In the genomic region with DNA sequence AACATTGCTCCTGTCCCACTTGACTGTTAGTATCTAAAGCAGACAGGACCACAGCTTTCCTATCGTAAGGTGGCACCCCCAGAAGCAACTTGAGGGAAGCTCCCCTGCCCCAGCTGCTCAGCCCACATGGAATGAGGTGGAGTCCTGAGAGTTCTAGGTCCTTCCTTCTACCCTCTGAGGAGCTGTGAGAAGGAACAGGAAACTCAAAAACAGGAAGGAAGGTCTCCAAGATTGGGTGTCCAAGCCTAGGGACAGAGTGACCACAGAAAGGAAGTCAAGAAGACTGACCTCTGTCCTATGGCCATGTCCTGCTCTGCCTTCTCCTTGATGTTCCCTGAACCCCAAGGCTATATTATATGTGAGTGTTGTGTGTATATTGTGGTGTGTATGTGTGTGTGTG, we compare ENCODE assay signal across 12 mouse cellular contexts.
"Had no signal": no experiment of that assay in that cellular context is flagged by ENCODE, and none has a peak within 500 bp of the region (broad histone marks: within the 10 kb centered on the region; RNA-seq: fewer than 3 reads in every experiment).

No protein-coding gene starts in this region.

- H3K9me3 ChIP-seq: limb, embryonic 10.5 days; midbrain, embryonic 12.5 days; neural tube, embryonic 15.5 days had no signal

- ATAC-seq: lung, postnatal 0 days had no signal

- H3K27ac ChIP-seq: left cerebral cortex, adult 2 months; limb, embryonic 10.5 days; liver, embryonic 14.5 days; midbrain, embryonic 12.5 days; neural tube, embryonic 15.5 days had no signal

- H3K4me3 ChIP-seq: left cerebral cortex, adult 2 months; limb, embryonic 10.5 days; midbrain, embryonic 12.5 days; myocyte; neural tube, embryonic 15.5 days had no signal

- DNase-seq: kidney, adult 18-20 months; kidney, postnatal 14 days; lung, adult 2 months; thymus, adult 18-20 months; thymus, postnatal 14 days had no signal

- H3K36me3 ChIP-seq: limb, embryonic 10.5 days; midbrain, embryonic 12.5 days; neural tube, embryonic 15.5 days had no signal

- H3K4me2 ChIP-seq: midbrain, embryonic 12.5 days; neural tube, embryonic 15.5 days had no signal

- H3K9ac ChIP-seq: liver, embryonic 14.5 days; midbrain, embryonic 12.5 days; neural tube, embryonic 15.5 days had no signal

- H3K27me3 ChIP-seq: neural tube, embryonic 15.5 days had no signal

- H3K4me1 ChIP-seq: limb, embryonic 10.5 days; midbrain, embryonic 12.5 days; neural tube, embryonic 15.5 days had no signal
